ENCODE assay signal across 13 mouse cellular contexts in the genomic region with DNA sequence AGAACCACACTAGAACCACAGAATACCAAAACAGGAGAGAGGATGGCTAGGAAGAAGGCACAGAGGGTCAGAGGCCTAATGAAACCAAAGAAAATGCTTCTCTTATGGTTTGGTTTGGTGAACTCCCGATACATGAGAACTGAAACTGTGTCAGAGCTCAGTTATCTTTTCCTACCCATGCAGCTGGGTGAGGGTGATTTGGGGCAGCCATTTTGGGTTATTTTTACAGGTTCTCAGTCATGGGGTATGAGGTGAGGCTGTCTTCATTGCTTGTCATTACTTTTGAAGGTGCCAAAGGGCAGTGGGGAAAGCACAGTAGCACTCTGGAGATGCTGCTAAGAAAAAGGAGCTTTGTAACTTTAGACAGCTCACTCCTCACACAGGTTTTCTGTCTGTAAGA. TPM values are rescaled to one million over a fixed set of nuclear protein-coding genes. Genes with fewer than 3 reads are reported as not detected.
DNase-seq lines count a peak whose midpoint lies in the region; ATAC-seq and TF ChIP-seq lines count a peak whose summit lies in the region.
"Had no signal": no experiment of that assay in that cellular context is flagged by ENCODE, and none has a peak within 500 bp of the region (broad histone marks: within the 10 kb centered on the region; RNA-seq: fewer than 3 reads in every experiment).

No protein-coding gene starts in this region.

- H3K4me3 ChIP-seq in lung, embryonic 15.5 days, result no peak overlapping the region
- H3K4me3 ChIP-seq in lung, adult 2 months (replicated peaks; ENCODE audit: extremely low read depth, low read depth, low read length), result no peak overlapping the region
- H3K4me3 ChIP-seq in bone marrow, adult 2 months (replicated peaks; ENCODE audit: control insufficient read depth, low read depth, low read length), result no peak overlapping the region
- H3K4me3 ChIP-seq: midbrain, embryonic 10.5 days; neural tube, embryonic 12.5 days had no signal

- peak overlapping the region; percentile 6; the same call in 1 of the 2 replicates for H3K27ac ChIP-seq in lung, embryonic 15.5 days
- peak overlapping the region; percentile 49; the same call in 1 of the 2 replicates for H3K27ac ChIP-seq in bone marrow, adult 2 months (ENCODE audit: control insufficient read depth, insufficient read depth, low read depth, low read length, poor library complexity)
- H3K27ac ChIP-seq: midbrain, embryonic 10.5 days; neural tube, embryonic 12.5 days had no signal

- DNase-seq in lung, adult 2 months, result no peak
- DNase-seq in liver, result peak; percentile 64
- DNase-seq in ovary, postnatal 10 days (ENCODE audit: low spot score), result no peak
- no peak for DNase-seq in embryo, embryonic 9.5 days (ENCODE audit: extremely low spot score)
- DNase-seq in T-cell, adult 2 months (ENCODE audit: low spot score), result no peak
- DNase-seq: adrenal gland, postnatal 36 days; cerebellum, postnatal 10 days; thymus, postnatal 25 days had no signal

- no peak overlapping the region for H3K9ac ChIP-seq in lung, embryonic 15.5 days
- H3K9ac ChIP-seq: neural tube, embryonic 12.5 days had no signal

- no peak for TF ChIP-seq POLR2A in lung, adult 2 months (IDR thresholded peaks at IDR 0.05; ENCODE audit: borderline replicate concordance, extremely low read depth, low read depth, low read length)
- TF ChIP-seq POLR2A in bone marrow, adult 2 months (IDR thresholded peaks at IDR 0.05; ENCODE audit: borderline replicate concordance, control insufficient read depth, low read depth, low read length), result no peak

- H3K36me3 ChIP-seq in lung, embryonic 15.5 days, result no peaks in the 10 kb centered on the region
- H3K36me3 ChIP-seq: midbrain, embryonic 10.5 days; neural tube, embryonic 12.5 days had no signal

- H3K9me3 ChIP-seq in lung, embryonic 15.5 days, result no peaks in the 10 kb centered on the region
- H3K9me3 ChIP-seq: midbrain, embryonic 10.5 days; neural tube, embryonic 12.5 days had no signal

- ATAC-seq in lung, embryonic 15.5 days (ENCODE audit: borderline replicate concordance, extremely low read depth, low FRiP score, low TSS enrichment), result no peak
- peak; percentile 25; the same call in 1 of the 2 replicates for ATAC-seq in monocyte, adult 5-6 weeks (replicated peaks; ENCODE audit: insufficient number of reproducible peaks, low FRiP score, low TSS enrichment, poor library complexity, severe bottlenecking)

- WGBS in lung, embryonic 15.5 days, result 81% methylated on average over 1 of the region's 1 CpGs
- WGBS in lung, adult 2 months, result 44% methylated on average over 1 of the region's 1 CpGs
- 29% methylated on average over 1 of the region's 1 CpGs for WGBS in bone marrow, adult 2 months

- H3K4me2 ChIP-seq in lung, embryonic 15.5 days, result no peak overlapping the region
- H3K4me2 ChIP-seq: neural tube, embryonic 12.5 days had no signal

- peaks cover 28% of the 10 kb centered on the region for H3K4me1 ChIP-seq in lung, embryonic 15.5 days
- peaks cover 39% of the 10 kb centered on the region for H3K4me1 ChIP-seq in lung, adult 2 months (ENCODE audit: control insufficient read depth, insufficient read depth, low read length)
- H3K4me1 ChIP-seq in bone marrow, adult 2 months (ENCODE audit: control insufficient read depth, insufficient read depth, low read length), result peaks cover 4% of the 10 kb centered on the region; the same call in 1 of the 2 replicates
- H3K4me1 ChIP-seq: midbrain, embryonic 10.5 days; neural tube, embryonic 12.5 days had no signal

- TF ChIP-seq CTCF in lung, adult 2 months (IDR thresholded peaks at IDR 0.05; ENCODE audit: insufficient read depth, low read length), result no peak
- TF ChIP-seq CTCF in bone marrow, adult 2 months (IDR thresholded peaks at IDR 0.05; ENCODE audit: control insufficient read depth, insufficient read depth, low read length), result no peak

- H3K27me3 ChIP-seq in lung, embryonic 15.5 days, result no peaks in the 10 kb centered on the region
- H3K27me3 ChIP-seq: neural tube, embryonic 12.5 days had no signal

RNA-seq across cellular contexts. Expression of a gene that starts 52.0 kb away (rescaled TPM):
- polyA plus RNA-seq in lung, embryonic 15.5 days (2015; fragmentation: Nextera tagmentation; extraction: Ambion mirVana), result 38.0 and 40.0 TPM in 2 replicates
- polyA plus RNA-seq in lung, adult 2 months (2012; rRNA removed), result 6.5 and 6.6 TPM in 2 replicates
- 22.6 and 24.5 TPM in 2 replicates for polyA plus RNA-seq in bone marrow, adult 2 months (2011; ENCODE audit: insufficient read depth, insufficient read length, low replicate concordance, missing spikeins)
- 59.1 to 69.4 TPM (median 63.9 TPM) in 3 replicates for total RNA-seq in monocyte, adult 5-6 weeks (2017)

RNA-seq across cellular contexts. Expression of a gene that starts 52.4 kb away (rescaled TPM):
- 17.5 and 18.8 TPM in 2 replicates for polyA plus RNA-seq in lung, embryonic 15.5 days (2015; fragmentation: Nextera tagmentation; extraction: Ambion mirVana)
- 16.9 and 20.9 TPM in 2 replicates for polyA plus RNA-seq in lung, adult 2 months (2012; rRNA removed)
- polyA plus RNA-seq in bone marrow, adult 2 months (2011; ENCODE audit: insufficient read depth, insufficient read length, low replicate concordance, missing spikeins), result 20.1 and 22.6 TPM in 2 replicates
- total RNA-seq in monocyte, adult 5-6 weeks (2017), result 153 to 230 TPM (median 169 TPM) in 3 replicates

RNA-seq across cellular contexts. Expression of a gene that starts 54.1 kb away (rescaled TPM):
- polyA plus RNA-seq in lung, embryonic 15.5 days (2015; fragmentation: Nextera tagmentation; extraction: Ambion mirVana), result 127 and 136 TPM in 2 replicates
- 4.2 and 7.7 TPM in 2 replicates for polyA plus RNA-seq in lung, adult 2 months (2012; rRNA removed)
- polyA plus RNA-seq in bone marrow, adult 2 months (2011; ENCODE audit: insufficient read depth, insufficient read length, low replicate concordance, missing spikeins), result 45.5 and 149 TPM in 2 replicates
- total RNA-seq in monocyte, adult 5-6 weeks (2017), result 144 to 198 TPM (median 182 TPM) in 3 replicates
